Mouse (Mus musculus) CD4-positive naive resting alpha-beta T cell, adult 76 days (primary cell): ENCODE measurements around the gene Mnx1. TPM values are rescaled to one million over a fixed set of nuclear protein-coding genes. Genes with fewer than 3 reads are reported as not detected.

Experiments used
- total RNA-seq: library from RNA; stranded (reverse); gene quantifications from one replicate; pipeline ENCODE4 v1.2.4, GENCODE M21; 2023

The Mnx1 gene
- not detected for total RNA-seq

GRCm38 (mm10) chr5:29478208-29479197 lies at the start of gene Mnx1:
Mnx1 (minus strand) TSS chr5:29478470.

GRCm38 (mm10) chr5:29434228-29434871 lies 43.9 kb downstream of the Mnx1 start, which contains the start of gene Nom1:
Nom1 (plus strand) TSS chr5:29434664.

Other genes starting within 250 kb of the Mnx1 start
- gene Lmbr1, start 100.1 kb downstream of the Mnx1 start, total RNA-seq: 4.7 TPM
- 24.4 TPM for gene Nom1, start 43.8 kb downstream of the Mnx1 start, total RNA-seq
- gene Ube3c, start 90.8 kb upstream of the Mnx1 start, total RNA-seq: 40.3 TPM